Mouse (Mus musculus): Measurements from ENCODE around the gene Zfp444. TPM values are rescaled to one million over a fixed set of nuclear protein-coding genes. Genes with fewer than 3 reads are reported as not detected.
"Not testable (repeated sequence)": the region's sequence is repeated elsewhere in the genome, so short reads cannot be mapped to it uniquely, and the experiment has no call there.

The Zfp444 gene
- polyA plus RNA-seq, 1 experiment from 2014 or later, result 66.4 TPM

DNA sequence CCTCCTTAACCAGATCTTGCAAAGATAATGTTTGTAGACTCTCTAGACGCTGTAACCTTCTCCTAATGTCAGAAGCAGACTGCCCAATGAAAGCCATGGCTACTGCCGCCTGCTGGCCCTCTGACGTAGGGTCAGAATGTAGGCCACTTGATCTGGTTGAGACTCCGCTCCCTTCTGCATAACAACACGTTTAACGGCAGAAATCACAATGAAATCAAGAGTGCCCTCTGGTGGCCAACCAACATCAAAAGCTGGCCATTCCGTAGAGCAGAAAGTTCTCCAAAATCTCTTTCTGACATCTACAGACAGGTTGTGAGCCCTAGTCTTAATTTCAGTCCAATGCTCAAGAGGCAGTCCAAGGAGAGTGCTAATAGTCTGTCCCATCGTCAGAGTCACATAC lies 56.5 kb downstream of the Zfp444 start:
- not testable (repeated sequence) for H3K4me2 ChIP-seq (ENCODE audit: low read depth, low read length); H3K27ac ChIP-seq (replicated peaks; ENCODE audit: low read depth, low read length); H3K4me3 ChIP-seq (ENCODE audit: low read depth, low read length); H3K9me3 ChIP-seq (replicated peaks; ENCODE audit: control insufficient read depth, low read length); ATAC-seq (replicated peaks; ENCODE audit: insufficient number of reproducible peaks, low FRiP score, low TSS enrichment, low read depth); H3K36me3 ChIP-seq (replicated peaks; ENCODE audit: control insufficient read depth, insufficient read depth, low read depth, low read length); H3K9ac ChIP-seq (replicated peaks; ENCODE audit: low read length); H3K27me3 ChIP-seq (ENCODE audit: control insufficient read depth, insufficient read depth, low read length); H3K4me1 ChIP-seq (ENCODE audit: control insufficient read depth, insufficient read depth, low read length); DNase-seq (ENCODE audit: low spot score)
- 53% methylated on average over 8 of the region's 8 CpGs for WGBS

DNA sequence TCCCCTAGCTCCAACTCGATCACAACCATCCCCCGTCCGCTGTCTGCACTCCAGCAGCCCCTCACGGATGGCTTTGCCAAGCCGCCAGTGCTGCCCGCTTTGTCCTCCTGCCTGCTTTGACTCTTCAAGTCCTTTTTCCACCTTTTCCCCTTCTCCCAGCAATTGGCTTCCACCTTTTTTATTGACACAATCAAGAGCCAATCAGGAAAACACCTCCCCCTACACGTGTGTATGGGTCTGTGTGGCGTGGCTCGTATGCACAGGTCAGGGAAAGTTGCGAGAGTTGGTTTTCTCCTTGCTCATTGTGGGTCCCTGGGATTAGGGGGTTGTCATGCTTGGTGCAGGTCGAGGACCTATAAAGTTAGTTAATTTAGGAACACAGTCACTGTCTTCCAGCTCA lies 67.8 kb downstream of the Zfp444 start:
- Histone ChIP-seq H3K27me3 (ENCODE audit: control insufficient read depth, insufficient read depth, low read length) (no peaks in the 10 kb centered on the region), H3K36me3 (replicated peaks; ENCODE audit: control insufficient read depth, insufficient read depth, low read depth, low read length) (no peaks in the 10 kb centered on the region), H3K9ac (replicated peaks; ENCODE audit: low read length) (no peak overlapping the region), H3K27ac (replicated peaks; ENCODE audit: low read depth, low read length) (no peak overlapping the region), H3K4me2 (ENCODE audit: low read depth, low read length) (no peak overlapping the region), H3K4me3 (ENCODE audit: low read depth, low read length) (no peak overlapping the region), H3K4me1 (ENCODE audit: control insufficient read depth, insufficient read depth, low read length) (no peaks in the 10 kb centered on the region), H3K9me3 (replicated peaks; ENCODE audit: control insufficient read depth, low read length) (no peaks in the 10 kb centered on the region)
- ATAC-seq (replicated peaks; ENCODE audit: insufficient number of reproducible peaks, low FRiP score, low TSS enrichment, low read depth) (no peak), DNase-seq (ENCODE audit: low spot score) (no peak)
- 52% methylated on average over 11 of the region's 11 CpGs for WGBS

GRCm38 (mm10) chr7:6240841-6241425 lies 68.9 kb downstream of the Zfp444 start:
- not testable (repeated sequence) for H3K4me3 ChIP-seq (ENCODE audit: low read depth, low read length); H3K4me1 ChIP-seq (ENCODE audit: control insufficient read depth, insufficient read depth, low read length); ATAC-seq (replicated peaks; ENCODE audit: insufficient number of reproducible peaks, low FRiP score, low TSS enrichment, low read depth); H3K9me3 ChIP-seq (replicated peaks; ENCODE audit: control insufficient read depth, low read length); H3K36me3 ChIP-seq (replicated peaks; ENCODE audit: control insufficient read depth, insufficient read depth, low read depth, low read length); H3K4me2 ChIP-seq (ENCODE audit: low read depth, low read length); H3K27ac ChIP-seq (replicated peaks; ENCODE audit: low read depth, low read length); H3K27me3 ChIP-seq (ENCODE audit: control insufficient read depth, insufficient read depth, low read length); H3K9ac ChIP-seq (replicated peaks; ENCODE audit: low read length)
- DNase-seq (ENCODE audit: low spot score), result peak; percentile 56
- WGBS, result 20% methylated on average over 1 of the region's 1 CpGs

Other genes with a start within 250 kb of the Zfp444 start
- gene Vmn1r65, start 161.2 kb upstream of the Zfp444 start, polyA plus RNA-seq (2014; fragmentation: Nextera tagmentation; extraction: Ambion mirVana), result not detected in 2 replicates
- gene Nlrp4c, start 127.1 kb upstream of the Zfp444 start, polyA plus RNA-seq (2014; fragmentation: Nextera tagmentation; extraction: Ambion mirVana), result not detected in 2 replicates
- 13.8 TPM in 2 replicates for gene Zfp787, start 16.2 kb upstream of the Zfp444 start, polyA plus RNA-seq (2014; fragmentation: Nextera tagmentation; extraction: Ambion mirVana)
- gene Galp, start 24.9 kb downstream of the Zfp444 start, polyA plus RNA-seq (2014; fragmentation: Nextera tagmentation; extraction: Ambion mirVana), result not detected in 2 replicates
- gene Zscan5b, start 50.1 kb downstream of the Zfp444 start, polyA plus RNA-seq (2014; fragmentation: Nextera tagmentation; extraction: Ambion mirVana), result not detected in 2 replicates
- gene Epp13, start 80.5 kb downstream of the Zfp444 start, polyA plus RNA-seq (2014; fragmentation: Nextera tagmentation; extraction: Ambion mirVana), result not detected in 2 replicates
- gene Zfp667, start 114.4 kb downstream of the Zfp444 start, polyA plus RNA-seq (2014; fragmentation: Nextera tagmentation; extraction: Ambion mirVana), result 7.4 and 8.2 TPM in 2 replicates
- 8.3 and 8.8 TPM in 2 replicates for gene Zfp583, start 159.1 kb downstream of the Zfp444 start, polyA plus RNA-seq (2014; fragmentation: Nextera tagmentation; extraction: Ambion mirVana)
- 1.4 and 1.6 TPM in 2 replicates for gene Gm3854, start 171.5 kb downstream of the Zfp444 start, polyA plus RNA-seq (2014; fragmentation: Nextera tagmentation; extraction: Ambion mirVana)
- 1.9 and 3.0 TPM in 2 replicates for gene Zfp78, start 191.1 kb downstream of the Zfp444 start, polyA plus RNA-seq (2014; fragmentation: Nextera tagmentation; extraction: Ambion mirVana)
- gene Zfp28, start 211.1 kb downstream of the Zfp444 start, polyA plus RNA-seq (2014; fragmentation: Nextera tagmentation; extraction: Ambion mirVana), result 12.0 and 13.8 TPM in 2 replicates
- 0.28 TPM in 1 of 2 replicates, not detected in the other for gene Smim17, start 226.5 kb downstream of the Zfp444 start, polyA plus RNA-seq (2014; fragmentation: Nextera tagmentation; extraction: Ambion mirVana)
- not detected in 2 replicates for gene Gm20715, start 238.1 kb downstream of the Zfp444 start, polyA plus RNA-seq (2014; fragmentation: Nextera tagmentation; extraction: Ambion mirVana)